Mouse (Mus musculus): Measurements from ENCODE around the gene Wdr41.

DNA sequence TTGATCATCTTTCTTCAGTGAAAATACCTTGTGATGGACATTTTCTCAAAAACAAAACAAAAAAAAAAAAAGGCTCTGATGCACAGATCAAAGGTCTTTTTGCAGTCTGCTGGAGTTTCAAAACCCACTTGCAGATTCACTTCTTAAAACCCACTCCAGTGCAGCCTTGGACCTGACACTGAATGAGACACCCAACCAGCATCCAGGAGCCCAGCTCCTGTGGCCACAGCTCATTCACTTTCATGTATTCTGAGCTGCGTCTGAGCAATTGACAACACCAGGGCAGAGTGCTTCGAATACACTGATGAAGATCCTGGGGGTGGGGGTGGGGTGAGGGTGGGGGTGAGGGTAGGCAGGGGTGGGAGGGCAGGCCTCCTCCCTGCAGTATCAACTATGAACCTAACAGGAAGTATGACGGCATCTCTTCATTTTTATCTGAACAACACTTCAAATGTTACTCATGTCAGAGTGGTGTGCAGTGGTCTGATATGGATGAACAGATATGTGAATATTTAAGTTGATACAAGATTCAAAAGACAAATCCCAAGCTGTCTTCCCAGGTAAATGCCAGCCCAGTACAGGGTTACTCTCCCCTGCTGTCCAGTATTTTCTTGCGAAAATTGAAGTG is 87.4 kb downstream of the Wdr41 start:
- TF ChIP-seq CTCF (IDR thresholded peaks at IDR 0.05; ENCODE audit: control insufficient read depth, insufficient read depth, insufficient read length) (no peak), CEBPB (IDR thresholded peaks at IDR 0.05; ENCODE audit: low read depth) (no peak), MYOG (IDR thresholded peaks at IDR 0.05; ENCODE audit: control insufficient read depth, extremely low read depth, insufficient read length) (no peak), MAX (IDR thresholded peaks at IDR 0.05) (no peak), USF1 (IDR thresholded peaks at IDR 0.05; ENCODE audit: low read depth) (no peak), MYOD1 (IDR thresholded peaks at IDR 0.05; ENCODE audit: control insufficient read depth, insufficient read length, low read depth) (no peak), FOSL1 (IDR thresholded peaks at IDR 0.05; ENCODE audit: insufficient read depth, low read length, poor library complexity, severe bottlenecking) (no peak)

Measured in C2C12 (cell line).